Mouse (Mus musculus) spleen, postnatal 36 days (tissue): ENCODE data around the gene Snx25.
A peak's percentile ranks its signal among the peaks of the same experiment; 100 is the strongest.

Experiments used
- DNase-seq, 2 experiments: peaks; one replicate each; pipeline ENCODE4 v3.0.0; 2022; ENCODE audit warnings: low spot score in 2 of 2, mixed read lengths in 1 of 2

Gene Snx25

DNA sequence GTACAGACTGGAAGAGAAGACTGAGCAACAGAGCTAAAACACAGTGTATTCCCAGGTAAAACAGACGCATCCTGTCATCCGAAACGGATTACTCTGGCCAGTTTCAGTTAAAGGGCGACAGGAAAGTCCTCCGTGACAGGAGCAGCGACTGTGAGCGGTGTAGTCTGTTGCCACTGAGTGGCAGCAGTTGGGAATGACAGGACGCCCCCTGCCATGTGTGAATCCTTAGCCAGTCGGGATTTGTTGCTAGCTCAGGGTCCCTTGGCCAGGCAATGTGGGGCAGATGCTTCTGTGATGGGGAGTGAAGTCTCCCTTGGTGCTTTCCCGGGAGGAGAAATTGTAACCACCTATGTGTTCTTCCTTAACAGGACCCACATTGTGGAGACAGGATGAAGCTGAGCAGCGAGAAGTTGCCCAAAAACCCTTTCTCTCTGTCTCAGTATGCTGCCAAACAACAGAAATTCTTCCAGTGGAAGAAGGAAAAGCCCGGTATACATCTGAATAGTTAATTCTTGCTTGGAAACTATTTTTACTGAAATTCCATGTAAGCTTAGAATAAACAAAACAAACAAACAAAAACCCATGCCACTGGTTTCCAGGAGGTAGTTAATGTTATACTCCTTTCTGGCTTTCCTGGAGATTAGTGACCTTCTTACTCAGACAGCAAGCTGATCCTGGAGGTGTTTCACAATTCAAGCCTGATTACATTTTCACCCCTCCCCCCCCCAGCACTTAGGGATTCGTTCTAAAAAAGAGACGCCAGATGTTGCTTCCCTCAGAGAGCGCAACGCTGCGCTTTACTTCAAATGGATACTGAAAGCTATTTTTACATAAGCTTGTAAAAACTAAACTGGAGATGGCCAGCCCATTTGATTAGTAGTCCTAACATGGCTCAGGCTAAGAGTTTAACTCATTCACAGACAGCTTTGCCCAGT is 140.9 kb downstream of the Snx25 start:
- no peak for DNase-seq

DNA sequence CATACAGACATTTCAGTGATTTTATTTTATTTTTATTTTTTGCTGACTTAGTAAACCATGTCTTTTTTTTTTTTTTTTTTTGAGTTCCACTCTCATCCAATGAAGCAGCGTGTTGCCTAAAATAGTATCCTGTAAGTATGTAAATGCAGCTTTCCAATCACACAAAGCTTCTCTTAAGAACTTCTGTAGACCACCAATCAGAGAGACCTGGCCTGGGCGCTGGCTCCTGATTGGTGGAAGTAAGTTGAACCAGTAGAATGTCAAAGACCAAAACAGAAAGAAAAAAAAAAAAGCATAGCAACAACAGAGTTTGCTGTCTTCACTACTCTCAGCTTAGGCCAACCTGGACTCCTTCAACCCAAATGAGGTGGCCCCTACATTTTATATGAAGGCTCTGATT is 141.7 kb downstream of the Snx25 start:
- DNase-seq, result no peak

GRCm38 (mm10) chr8:46007050-46007672 is 144.8 kb downstream of the Snx25 start:
- no peak for DNase-seq

DNA sequence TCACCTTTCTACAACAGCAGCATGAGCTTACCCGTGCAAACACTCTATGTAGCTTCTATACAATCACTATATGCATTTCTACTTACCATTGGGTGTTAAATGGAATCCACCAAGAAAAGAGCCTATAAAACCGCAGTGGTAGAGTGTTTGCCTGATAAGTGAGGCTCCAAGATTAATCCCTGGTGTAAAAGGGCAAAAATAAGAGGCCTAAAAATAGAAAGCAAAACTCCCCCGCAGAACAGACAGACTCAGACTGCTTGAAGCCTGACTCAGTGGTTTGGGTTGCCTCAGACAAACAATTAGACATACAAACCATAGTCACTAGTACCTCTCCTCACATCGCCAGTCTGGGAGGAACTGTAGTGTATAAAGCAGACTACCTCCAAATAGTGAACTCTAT is 146.4 kb downstream of the Snx25 start, which contains the start of gene Ankrd37:
Gene Ankrd37 (minus strand): TSS at position 112 of the 400 bp plus-strand sequence.
- no peak for DNase-seq

DNA sequence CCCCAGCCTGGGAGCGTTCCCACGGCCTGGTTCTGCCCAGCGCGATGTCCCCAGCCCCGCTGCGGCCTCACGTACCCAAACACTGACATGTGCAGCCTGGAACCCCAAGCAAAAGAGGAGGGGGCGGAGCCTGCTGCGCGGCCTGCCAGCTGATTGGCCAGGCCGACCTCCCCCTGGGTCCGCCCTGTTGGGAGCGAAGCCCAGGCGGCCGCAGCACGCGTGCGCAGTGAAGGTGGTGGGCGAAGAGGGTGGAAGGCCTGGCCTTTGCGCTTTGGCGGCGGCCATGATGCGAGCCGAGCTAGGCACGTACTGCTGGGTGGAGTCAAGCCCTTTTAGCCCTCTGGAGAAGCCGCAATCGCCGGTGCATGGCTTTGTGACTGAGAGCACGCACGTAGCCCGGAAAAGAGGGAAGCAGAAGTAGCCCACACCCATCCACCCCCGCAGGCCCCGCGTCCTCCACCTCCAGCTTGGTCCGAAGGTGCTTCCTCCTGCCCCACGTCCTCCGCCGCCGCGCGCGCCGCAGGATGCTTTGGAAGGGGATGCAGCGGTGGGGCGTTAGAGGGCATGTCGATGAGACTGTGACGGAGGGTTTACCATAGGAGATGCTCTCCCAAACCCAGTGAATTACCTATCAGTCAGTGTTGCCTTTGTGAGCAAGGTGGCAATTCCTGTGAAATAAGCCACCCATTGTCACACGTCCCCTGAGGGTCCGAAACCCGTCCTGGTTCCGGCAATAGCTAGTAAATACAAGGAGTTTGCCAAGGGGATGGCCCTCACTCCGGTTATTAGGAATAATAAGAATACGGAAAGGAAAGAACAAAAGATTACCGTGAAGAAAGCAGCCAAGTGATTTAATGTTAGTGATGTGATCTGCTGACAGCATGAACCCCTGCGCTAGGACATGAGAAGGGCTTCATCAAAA is 151.9 kb downstream of the Snx25 start:
- peak; percentile 99 for DNase-seq

GRCm38 (mm10) chr8:45999138-45999783 is 152.7 kb downstream of the Snx25 start, which contains the start of gene Lrp2bp:
Lrp2bp (plus strand) TSS chr8:45999303.
- peak; percentile 4 to 11 for DNase-seq

DNA sequence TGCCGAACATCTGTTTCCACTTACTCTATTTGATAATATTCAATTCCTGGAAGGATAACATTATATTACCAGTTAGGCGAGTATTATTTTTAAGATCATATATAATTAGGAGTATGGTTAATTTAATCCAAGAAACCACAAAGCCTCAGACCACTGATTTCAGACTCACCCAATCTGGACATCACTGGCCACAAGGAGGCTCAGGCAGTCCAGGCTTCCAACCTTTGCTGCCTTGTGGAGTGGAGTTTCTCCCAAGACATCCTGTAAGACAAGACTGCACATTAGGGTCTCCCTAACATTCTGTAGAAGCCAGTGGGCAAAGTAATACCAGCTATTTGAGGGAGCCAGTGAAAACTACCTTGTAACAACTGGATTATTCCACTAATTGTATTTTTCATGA is 153.7 kb downstream of the Snx25 start:
- no peak for DNase-seq

DNA sequence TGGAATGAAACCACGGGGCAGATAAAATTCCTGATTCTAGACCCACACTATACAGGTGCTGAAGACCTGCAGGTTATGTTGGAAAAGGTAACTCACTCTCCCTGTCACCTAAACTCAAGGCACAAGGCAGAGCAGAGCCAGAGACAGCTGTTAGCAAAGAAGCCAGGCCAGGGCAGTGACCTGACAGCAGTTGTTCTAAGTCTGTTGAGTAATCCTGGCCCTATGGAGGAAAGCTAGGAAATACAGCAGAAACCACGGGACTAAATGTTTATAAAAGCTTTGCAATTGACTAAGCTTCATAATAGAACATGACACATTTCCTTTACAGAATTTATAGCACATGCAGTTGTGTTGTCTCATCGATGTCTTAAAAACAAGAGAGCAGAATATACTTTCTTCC is 156.4 kb downstream of the Snx25 start:
- no peak for DNase-seq

DNA sequence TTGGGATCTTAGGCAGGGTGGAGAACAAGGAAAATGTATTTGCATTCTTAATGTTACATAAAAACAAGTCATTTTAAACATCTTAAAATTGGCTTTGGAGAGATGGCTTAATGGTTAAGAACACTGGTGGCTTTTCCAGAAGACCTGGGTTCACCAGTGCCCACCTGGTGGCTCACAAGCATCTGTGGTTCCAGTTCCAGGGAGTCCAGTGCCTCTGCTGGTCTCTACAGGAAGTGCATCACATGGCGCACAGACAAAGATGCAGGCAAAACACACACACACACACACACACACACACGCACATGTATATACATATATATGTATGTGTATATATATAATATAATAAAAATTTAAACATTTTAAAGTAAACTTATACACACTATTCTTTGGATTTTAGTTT is 157.8 kb downstream of the Snx25 start:
- DNase-seq, result no peak

DNA sequence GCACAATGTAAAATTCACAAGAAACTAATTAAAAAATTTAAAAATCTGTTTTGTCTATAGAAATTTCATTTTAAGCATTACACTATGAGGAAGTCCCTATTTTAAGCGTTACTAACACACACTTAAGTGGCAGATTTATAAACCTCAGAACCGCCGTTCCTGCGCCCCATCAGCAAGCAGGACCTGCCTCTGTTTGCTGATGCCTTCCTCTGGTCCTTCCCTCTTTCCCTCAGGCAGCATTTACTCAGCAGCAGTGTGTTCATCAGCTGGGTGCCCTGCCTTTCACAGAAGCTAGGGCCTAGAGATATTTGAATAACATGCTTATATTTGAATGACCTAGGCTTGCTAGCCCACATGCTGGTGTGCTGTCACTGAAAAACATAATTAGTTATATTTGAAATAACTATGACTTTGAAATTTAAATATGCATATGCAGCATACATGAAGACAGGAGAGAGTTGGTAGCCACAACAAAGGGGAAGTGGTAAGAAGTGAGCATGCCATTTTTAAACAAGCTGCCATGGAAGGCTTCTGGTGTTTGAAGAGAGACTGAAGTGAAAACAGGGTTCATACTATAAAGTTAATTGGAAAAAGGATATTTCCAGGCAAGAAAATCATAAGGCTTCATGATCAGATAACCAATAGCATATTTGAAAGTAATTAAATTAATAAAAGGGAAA is 161.2 kb downstream of the Snx25 start:
- no peak for DNase-seq

DNA sequence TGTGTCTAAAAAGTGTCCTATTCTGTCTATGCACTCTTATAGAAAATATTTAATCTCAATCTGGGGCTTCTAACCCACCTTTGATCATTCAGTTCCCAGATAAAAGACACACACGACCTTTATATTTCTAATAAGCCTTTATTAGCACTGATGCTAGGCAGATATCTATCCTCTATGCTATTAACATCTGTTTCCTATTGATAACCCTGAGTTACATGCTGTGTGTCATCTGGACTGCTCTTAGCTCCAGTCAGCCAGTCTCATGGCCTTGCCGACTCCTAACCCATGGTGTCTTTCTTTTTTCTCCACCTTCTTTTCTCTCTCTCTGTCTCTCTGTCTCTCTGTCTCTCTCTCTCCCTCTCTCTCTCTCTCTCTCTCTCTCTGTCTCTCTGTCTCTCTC is 163.8 kb downstream of the Snx25 start:
- DNase-seq, result no peak

DNA sequence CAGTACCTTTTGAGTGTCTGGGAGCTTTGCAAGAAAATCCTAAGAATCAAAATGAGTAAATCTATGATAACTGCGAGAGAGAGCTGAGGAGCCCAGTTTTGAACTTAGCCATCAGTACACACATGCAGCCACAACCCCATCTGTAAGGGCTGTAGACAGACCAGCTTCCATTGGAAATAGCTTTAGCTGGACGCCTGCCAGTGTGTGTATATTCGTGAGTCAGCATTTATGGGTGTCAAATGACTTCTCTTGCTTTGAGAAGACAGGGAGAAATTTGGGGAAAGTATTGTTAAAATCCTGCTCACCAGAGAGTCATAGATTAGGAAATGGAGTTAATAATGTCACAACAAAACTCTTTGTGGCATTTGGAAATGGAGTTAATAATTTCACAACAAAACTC is 165.3 kb downstream of the Snx25 start:
- DNase-seq, result no peak
